Mouse (Mus musculus): ENCODE results near the gene Rnf149. TPM values are rescaled to one million over a fixed set of nuclear protein-coding genes. Genes with fewer than 3 reads are reported as not detected.
"Not testable (repeated sequence)": the region's sequence is repeated elsewhere in the genome, so short reads cannot be mapped to it uniquely, and the experiment has no call there.

Rnf149 gene
- total RNA-seq (2021), result 1 to 10 TPM; 6.0 to 6.9 TPM
- long read RNA-seq, experiment 1, partial matches to known transcripts, result 0 of 10 reads
- long read RNA-seq, experiment 1, other reads (novel, unspliced or antisense), result 6 of 10 reads
- long read RNA-seq, experiment 2, transcript Rnf149-201 (7 exons, 2,492 nt), result major isoform, 6 of 15 reads
- long read RNA-seq, experiment 2, partial matches to known transcripts, result 1 of 15 reads
- long read RNA-seq, experiment 2, other reads (novel, unspliced or antisense), result 8 of 15 reads

DNA sequence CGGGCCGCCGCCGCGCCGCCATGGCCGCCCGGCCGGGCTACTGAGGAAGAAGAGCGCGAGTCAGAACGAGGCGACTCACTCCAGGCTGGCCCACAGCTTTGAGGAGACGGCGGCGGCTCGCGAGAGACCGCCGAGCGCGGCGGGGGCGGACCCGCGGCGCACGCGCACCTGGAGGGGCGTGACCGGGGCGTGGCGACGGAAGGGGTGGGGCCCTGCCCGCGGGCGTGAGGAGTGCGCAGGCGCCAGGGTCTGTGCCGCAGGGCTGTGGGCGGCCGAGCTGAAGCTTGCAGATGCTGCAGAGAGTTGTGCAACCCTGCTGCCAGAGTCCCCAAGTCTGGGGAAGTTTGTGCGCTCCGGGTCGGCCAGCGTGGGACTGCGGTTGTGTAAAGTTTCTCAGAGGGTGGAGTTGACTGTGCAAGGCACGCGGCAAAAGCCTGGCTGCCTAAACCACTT lies at the start of gene Rnf149:
Gene Rnf149, minus strand, starts transcription at position 153 of the 453 bp plus-strand sequence.
- intact Hi-C loops (cut with DNase I), result no loop called here
- DNase-seq, result peak; percentile 94 to 95

- no peak for DNase-seq
- intact Hi-C loops (cut with DNase I), result no loop called here
These were observed 48.3 kb upstream of the Rnf149 start for GRCm38 (mm10) chr1:39625491-39625890.

DNA sequence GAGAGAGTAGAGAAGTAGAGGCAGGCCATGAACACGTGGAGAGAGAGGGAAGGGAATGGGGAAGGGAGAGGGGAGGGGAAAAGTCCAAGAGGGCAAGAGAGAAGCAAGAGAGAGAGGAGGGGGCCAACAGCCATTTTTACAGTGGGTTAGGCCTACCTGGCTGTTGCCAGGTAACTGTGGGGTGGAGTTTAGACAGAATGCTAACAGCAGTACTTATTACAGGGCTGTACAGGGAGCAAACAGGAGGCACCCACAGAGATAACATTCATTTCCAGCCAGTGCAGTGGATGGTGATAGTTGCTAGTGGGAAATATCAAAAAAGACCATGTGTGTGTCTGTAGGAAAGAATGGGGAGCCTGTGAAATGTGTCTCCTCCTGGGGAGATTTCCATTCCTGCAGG lies 46.5 kb upstream of the Rnf149 start:
- DNase-seq, result no peak
- intact Hi-C loops (cut with DNase I), result no loop called here

- DNase-seq, result no peak
- intact Hi-C loops (cut with DNase I), result no loop called here
These were observed 45.9 kb upstream of the Rnf149 start for GRCm38 (mm10) chr1:39623106-39623505.

DNA sequence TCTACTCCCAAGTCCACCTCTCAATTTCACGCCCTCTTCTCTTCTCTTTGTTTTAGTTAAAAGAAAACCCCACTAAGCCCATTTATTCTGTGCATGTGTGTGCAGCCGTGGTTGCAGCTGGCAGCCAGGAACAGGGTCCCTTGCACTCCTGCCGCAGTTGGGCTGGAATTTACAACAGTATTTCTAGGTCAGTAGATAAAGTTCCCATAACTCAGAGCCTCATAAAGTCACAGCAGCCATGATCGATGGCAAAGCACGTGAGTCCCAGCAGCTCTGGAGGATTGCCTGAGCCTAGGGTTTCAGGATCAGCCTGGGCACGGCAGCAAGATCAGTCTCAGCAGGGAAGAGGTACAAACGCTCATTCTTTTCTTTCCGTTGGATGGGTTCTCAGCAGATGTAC lies 41.3 kb upstream of the Rnf149 start:
- intact Hi-C loops (cut with DNase I), result loop anchor here (10.0 kb wide), 1 partner anchor 366 kb away; no protein-coding TSS in a partner anchor
- DNase-seq, result no peak

- intact Hi-C loops (cut with DNase I), result loop anchor here (1.0 to 10.0 kb wide), 2 partner anchors 65 to 369 kb away; no protein-coding TSS in a partner anchor
- no peak for DNase-seq
These were observed 38.3 kb upstream of the Rnf149 start for GRCm38 (mm10) chr1:39615526-39615925.

DNA sequence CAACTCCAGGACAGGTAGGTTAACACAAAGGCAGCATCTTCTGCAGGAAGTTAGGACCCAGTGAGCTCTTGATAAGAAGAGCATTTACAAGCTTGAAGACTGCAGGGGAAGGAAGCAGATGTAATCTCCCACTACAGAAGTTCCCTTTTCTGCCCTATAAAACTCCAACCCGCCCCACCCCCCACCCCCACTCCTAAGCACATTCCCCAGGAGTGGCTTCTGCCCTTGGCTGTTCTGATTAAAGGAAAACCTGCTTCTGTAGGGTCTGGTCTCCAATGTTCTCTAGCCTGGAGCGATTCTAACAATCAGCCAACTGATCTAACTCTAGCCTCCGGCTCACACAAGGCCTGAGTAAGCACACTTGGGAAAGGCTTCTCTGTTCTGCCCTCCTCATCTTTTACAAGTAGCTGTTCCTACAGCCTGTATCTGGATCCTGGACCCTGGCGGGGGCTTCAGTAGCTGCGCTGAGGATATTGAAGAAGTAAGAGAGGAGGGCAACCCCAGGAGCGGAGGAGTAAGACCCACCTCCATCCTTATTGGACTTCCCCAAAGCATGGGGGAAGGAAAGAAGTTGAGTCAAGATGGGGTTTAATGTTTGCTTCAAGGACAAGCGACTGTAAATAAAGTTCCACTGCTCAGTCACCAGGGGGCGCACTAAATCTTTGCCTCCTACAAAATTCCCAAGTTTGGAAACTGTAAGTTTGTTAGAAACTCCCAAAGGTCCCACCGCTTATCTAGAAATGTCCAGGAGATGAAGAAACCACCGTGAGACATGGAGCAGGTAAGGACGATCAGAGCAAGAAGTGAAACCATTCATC lies 37.5 kb upstream of the Rnf149 start:
- intact Hi-C loops (cut with DNase I), result loop anchor here (1.0 to 10.0 kb wide), 3 partner anchors 38 to 370 kb away; partner anchors contain the start of gene Creg2
- DNase-seq, result peak; percentile 21 to 37

DNA sequence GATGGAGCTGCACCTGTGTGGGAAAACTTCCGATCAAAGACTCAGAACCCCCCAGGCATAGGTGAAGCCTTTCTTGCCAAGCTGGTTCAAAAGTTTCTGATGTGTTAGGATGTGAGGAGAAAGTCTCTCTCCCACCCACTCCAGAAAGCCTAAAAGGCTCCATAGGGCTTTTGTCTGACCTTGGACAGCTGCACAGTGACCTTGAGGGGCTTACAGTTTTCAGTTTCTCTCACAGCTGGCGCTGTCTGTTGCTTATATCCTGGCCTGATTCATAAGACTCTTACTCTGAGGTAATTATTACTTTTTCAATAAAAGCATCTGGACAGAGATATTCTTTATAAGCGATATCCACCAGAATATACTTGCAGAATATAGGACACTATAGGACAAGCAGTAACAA lies 35.9 kb upstream of the Rnf149 start:
- DNase-seq, result no peak
- intact Hi-C loops (cut with DNase I), result loop anchor here (5.0 to 10.0 kb wide), 2 partner anchors 39 to 372 kb away; partner anchors contain the start of gene Creg2

DNA sequence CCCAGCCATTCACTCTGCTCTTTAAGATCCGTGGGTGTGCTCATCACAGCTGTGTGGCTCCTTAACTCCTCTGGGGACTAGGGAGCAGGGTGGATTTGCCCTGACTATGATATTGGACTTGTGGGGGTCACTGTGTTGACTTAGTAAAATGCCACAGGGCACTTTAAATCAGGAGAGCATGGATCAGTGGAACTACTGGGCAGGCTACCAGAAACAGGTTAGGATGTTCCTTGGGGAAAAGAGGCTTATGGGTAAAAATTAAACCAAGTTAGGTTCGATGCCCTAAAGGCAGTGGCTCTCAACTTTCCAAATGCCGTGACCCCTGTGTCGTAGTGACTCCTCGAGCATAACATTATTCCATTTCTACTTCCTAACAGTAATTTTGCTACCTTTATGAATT lies 35.3 kb upstream of the Rnf149 start:
- no peak for DNase-seq
- intact Hi-C loops (cut with DNase I), result loop anchor here (5.0 to 10.0 kb wide), 2 partner anchors 40 to 372 kb away; partner anchors contain the start of gene Creg2

GRCm38 (mm10) chr1:39608534-39608933 lies 31.3 kb upstream of the Rnf149 start:
- no peak for DNase-seq
- intact Hi-C loops (cut with DNase I), result no loop called here

- intact Hi-C loops (cut with DNase I), result no loop called here
- no peak for DNase-seq
These were observed 25.3 kb upstream of the Rnf149 start for GRCm38 (mm10) chr1:39602477-39602876.

- intact Hi-C loops (cut with DNase I), result no loop called here
- DNase-seq, result no peak
These were observed 21.5 kb upstream of the Rnf149 start for GRCm38 (mm10) chr1:39598726-39599125.

GRCm38 (mm10) chr1:39597135-39597534 lies 19.9 kb upstream of the Rnf149 start:
- not testable (repeated sequence) for DNase-seq

DNA sequence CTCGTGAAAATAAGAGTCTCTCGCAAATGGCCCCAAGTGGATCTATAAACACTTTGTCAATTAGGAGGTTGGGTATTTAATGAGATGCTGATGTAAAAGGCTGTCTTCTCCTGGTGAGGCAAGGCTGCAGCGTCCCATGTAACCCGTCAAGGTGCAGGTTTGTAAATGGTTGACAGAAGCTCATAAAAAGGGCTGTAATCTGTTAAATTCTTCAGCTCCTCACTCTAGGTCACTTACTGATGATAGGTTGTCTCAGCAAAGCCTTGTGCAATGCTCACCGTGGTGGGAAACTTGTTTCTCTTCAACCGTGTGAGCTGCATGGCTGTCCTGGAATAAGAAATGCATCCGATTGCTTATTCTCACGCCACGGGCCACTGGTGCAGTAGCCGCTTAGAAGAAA lies 16.6 kb upstream of the Rnf149 start:
- intact Hi-C loops (cut with DNase I), result no loop called here
- DNase-seq, result no peak

More at GRCm38 (mm10) chr1:39597135-39597534, 19.9 kb upstream of the Rnf149 start:
- intact Hi-C loops (cut with DNase I), result not testable (repeated sequence)

GRCm38 (mm10) chr1:39592090-39592489 lies 14.9 kb upstream of the Rnf149 start:
- intact Hi-C loops (cut with DNase I), result no loop called here
- DNase-seq, result no peak

DNA sequence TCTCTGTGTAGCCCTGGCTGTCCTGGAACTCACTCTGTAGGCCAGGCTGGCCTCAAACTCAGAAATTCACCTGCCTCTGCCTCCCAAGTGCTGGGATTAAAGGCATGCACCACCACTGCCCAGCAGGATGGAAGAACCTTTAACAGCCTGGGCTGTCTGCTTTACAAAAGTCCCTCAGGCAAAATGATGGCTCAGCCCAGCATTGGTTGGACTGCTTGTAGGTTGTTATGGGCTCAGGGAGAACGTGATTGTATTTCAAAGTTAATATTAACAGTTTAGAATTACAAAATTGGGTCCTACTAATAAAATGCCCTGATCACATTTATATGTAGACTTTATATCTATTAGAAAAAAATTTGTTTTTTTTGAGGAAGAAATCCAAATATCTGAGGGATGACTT lies 14.4 kb upstream of the Rnf149 start:
- DNase-seq; intact Hi-C loops (cut with DNase I): not testable (repeated sequence)

DNA sequence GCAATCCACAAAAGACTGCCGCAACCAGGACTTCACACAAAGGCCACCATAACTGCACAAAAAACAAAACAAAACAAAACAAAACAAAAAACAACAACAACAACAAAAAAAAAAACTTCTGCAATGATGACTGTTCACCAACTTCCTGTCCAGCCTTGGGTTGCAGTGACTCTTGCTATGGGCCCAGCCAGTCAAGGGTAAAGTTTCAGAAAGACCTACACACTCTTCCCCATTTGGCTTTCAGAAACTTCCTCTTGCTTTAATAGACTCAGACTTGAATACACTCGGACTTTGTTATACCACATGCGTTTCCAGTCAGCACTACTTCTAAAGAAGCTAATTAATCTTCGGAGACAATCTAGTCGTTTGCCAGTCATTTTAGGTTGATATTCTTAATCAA lies 13.0 kb upstream of the Rnf149 start:
- DNase-seq, result no peak
- intact Hi-C loops (cut with DNase I), result no loop called here

- no peak for DNase-seq
- intact Hi-C loops (cut with DNase I), result no loop called here
These were observed 8.2 kb upstream of the Rnf149 start for GRCm38 (mm10) chr1:39585416-39585815.

DNA sequence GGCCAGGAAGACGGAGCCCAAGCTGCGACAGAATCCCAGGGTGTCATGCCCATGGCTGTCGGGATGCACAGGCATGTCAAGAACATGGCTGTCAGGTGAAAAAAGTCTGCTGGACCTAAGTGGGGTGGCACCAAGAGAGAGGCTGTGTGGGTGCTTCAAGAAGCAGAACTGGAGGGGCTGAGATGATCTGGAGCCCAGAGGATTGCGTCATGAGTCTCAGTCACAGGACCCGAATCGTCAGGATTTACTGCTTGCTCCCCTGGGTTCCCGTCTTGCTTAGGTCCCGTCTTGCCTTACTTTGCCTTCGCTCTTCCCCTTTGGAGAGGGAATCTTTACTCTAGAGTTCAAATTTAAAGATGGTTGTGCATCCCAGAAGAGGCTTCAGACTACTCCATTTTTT lies 6.0 kb upstream of the Rnf149 start:
- intact Hi-C loops (cut with DNase I), result no loop called here
- DNase-seq, result no peak

- intact Hi-C loops (cut with DNase I), result no loop called here
- no peak for DNase-seq
These were observed 4.0 kb upstream of the Rnf149 start for GRCm38 (mm10) chr1:39581215-39581614.

DNA sequence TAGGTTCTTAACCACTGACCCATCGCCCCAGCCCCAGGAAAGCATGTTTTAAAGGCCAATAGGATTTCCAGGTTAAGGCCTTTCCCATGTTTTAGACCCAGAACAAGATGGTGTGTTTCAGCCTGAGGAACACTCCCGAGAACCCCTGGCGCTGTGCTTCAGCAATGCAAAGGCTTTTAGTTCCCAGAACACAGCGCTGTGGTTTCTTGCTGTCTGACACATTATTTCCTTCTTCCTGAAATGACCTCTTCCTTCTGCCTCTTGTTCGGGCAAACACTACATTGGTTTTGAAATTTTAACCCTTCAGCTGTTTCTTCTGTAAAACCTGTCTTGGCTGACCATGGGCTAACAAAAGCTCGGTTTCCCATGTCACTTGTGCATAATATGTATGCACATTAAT lies 1.9 kb upstream of the Rnf149 start:
- no peak for DNase-seq
- intact Hi-C loops (cut with DNase I), result no loop called here
